Mouse (Mus musculus): Measurements from ENCODE around the gene Pgam5. TPM values are rescaled to one million over a fixed set of nuclear protein-coding genes. Genes with fewer than 3 reads are reported as not detected.

Pgam5 gene
- polyA plus RNA-seq, 1 experiment, result 23.3 TPM

GRCm38 (mm10) chr5:110274147-110274546 lies 4.4 kb upstream of the Pgam5 start:
- H3K4me3 ChIP-seq (ENCODE audit: insufficient read depth, low read depth, low read length), result no peak overlapping the region
- no peak overlapping the region for H3K27ac ChIP-seq (replicated peaks; ENCODE audit: low read depth, low read length)
- no peaks in the 10 kb centered on the region for H3K4me1 ChIP-seq (ENCODE audit: control insufficient read depth, insufficient read depth, insufficient read length, low read length)

- Histone ChIP-seq H3K4me1 (ENCODE audit: control insufficient read depth, insufficient read depth, insufficient read length, low read length) (peaks cover 5% of the 10 kb centered on the region), H3K27ac (replicated peaks; ENCODE audit: low read depth, low read length) (no peak overlapping the region), H3K4me3 (ENCODE audit: insufficient read depth, low read depth, low read length) (no peak overlapping the region)
Measured at GRCm38 (mm10) chr5:110270242-110270641, 529 bp upstream of the Pgam5 start.

- H3K4me1 ChIP-seq (ENCODE audit: control insufficient read depth, insufficient read depth, insufficient read length, low read length), result peaks cover 5% of the 10 kb centered on the region
- no peak overlapping the region for H3K27ac ChIP-seq (replicated peaks; ENCODE audit: low read depth, low read length)
- no peak overlapping the region for H3K4me3 ChIP-seq (ENCODE audit: insufficient read depth, low read depth, low read length)
Measured at GRCm38 (mm10) chr5:110266941-110267340, 2.8 kb downstream of the Pgam5 start.

GRCm38 (mm10) chr5:110244091-110244490 lies 25.6 kb downstream of the Pgam5 start:
- Histone ChIP-seq H3K4me3 (ENCODE audit: insufficient read depth, low read depth, low read length) (no peak overlapping the region), H3K4me1 (ENCODE audit: control insufficient read depth, insufficient read depth, insufficient read length, low read length) (no peaks in the 10 kb centered on the region), H3K27ac (replicated peaks; ENCODE audit: low read depth, low read length) (no peak overlapping the region)

- no peak overlapping the region for H3K27ac ChIP-seq (replicated peaks; ENCODE audit: low read depth, low read length)
- H3K4me1 ChIP-seq (ENCODE audit: control insufficient read depth, insufficient read depth, insufficient read length, low read length), result peaks cover 8% of the 10 kb centered on the region
- H3K4me3 ChIP-seq (ENCODE audit: insufficient read depth, low read depth, low read length), result peak overlapping the region; percentile 17
Measured at GRCm38 (mm10) chr5:110232346-110232745, 37.4 kb downstream of the Pgam5 start.

- Histone ChIP-seq H3K27ac (replicated peaks; ENCODE audit: low read depth, low read length) (no peak overlapping the region), H3K4me3 (ENCODE audit: insufficient read depth, low read depth, low read length) (peak overlapping the region; percentile 89), H3K4me1 (ENCODE audit: control insufficient read depth, insufficient read depth, insufficient read length, low read length) (peaks cover 8% of the 10 kb centered on the region)
Measured at GRCm38 (mm10) chr5:110231638-110232037, 38.1 kb downstream of the Pgam5 start.

GRCm38 (mm10) chr5:110230780-110231461 lies 38.8 kb downstream of the Pgam5 start, which contains the start of gene Ankle2:
TSS of gene Ankle2 (plus strand) at chr5:110231004.
- Histone ChIP-seq H3K4me3 (ENCODE audit: insufficient read depth, low read depth, low read length) (peak within 1 kb of the TSS; percentile 89), H3K27ac (replicated peaks; ENCODE audit: low read depth, low read length) (peak within 1 kb of the TSS; percentile 77), H3K4me1 (ENCODE audit: control insufficient read depth, insufficient read depth, insufficient read length, low read length) (peaks cover 8% of the 10 kb centered on the region)

- H3K4me1 ChIP-seq (ENCODE audit: control insufficient read depth, insufficient read depth, insufficient read length, low read length), result peaks cover 8% of the 10 kb centered on the region
- peak overlapping the region; percentile 89 for H3K4me3 ChIP-seq (ENCODE audit: insufficient read depth, low read depth, low read length)
- peak overlapping the region; percentile 77 for H3K27ac ChIP-seq (replicated peaks; ENCODE audit: low read depth, low read length)
Measured at GRCm38 (mm10) chr5:110230401-110230779, 39.3 kb downstream of the Pgam5 start.

- Histone ChIP-seq H3K27ac (replicated peaks; ENCODE audit: low read depth, low read length) (no peak overlapping the region), H3K4me3 (ENCODE audit: insufficient read depth, low read depth, low read length) (no peak overlapping the region), H3K4me1 (ENCODE audit: control insufficient read depth, insufficient read depth, insufficient read length, low read length) (peaks cover 6% of the 10 kb centered on the region)
Measured at GRCm38 (mm10) chr5:110227336-110227883, 42.3 kb downstream of the Pgam5 start.

GRCm38 (mm10) chr5:110225056-110225455 lies 44.7 kb downstream of the Pgam5 start:
- no peak overlapping the region for H3K27ac ChIP-seq (replicated peaks; ENCODE audit: low read depth, low read length)
- peaks cover under 1% of the 10 kb centered on the region; the same call in 1 of the 2 replicates for H3K4me1 ChIP-seq (ENCODE audit: control insufficient read depth, insufficient read depth, insufficient read length, low read length)
- no peak overlapping the region for H3K4me3 ChIP-seq (ENCODE audit: insufficient read depth, low read depth, low read length)

GRCm38 (mm10) chr5:110222757-110223156 lies 47.0 kb downstream of the Pgam5 start:
- H3K4me1 ChIP-seq (ENCODE audit: control insufficient read depth, insufficient read depth, insufficient read length, low read length), result no peaks in the 10 kb centered on the region
- no peak overlapping the region for H3K4me3 ChIP-seq (ENCODE audit: insufficient read depth, low read depth, low read length)
- no peak overlapping the region for H3K27ac ChIP-seq (replicated peaks; ENCODE audit: low read depth, low read length)

- Histone ChIP-seq H3K27ac (replicated peaks; ENCODE audit: low read depth, low read length) (no peak overlapping the region), H3K4me3 (ENCODE audit: insufficient read depth, low read depth, low read length) (no peak overlapping the region), H3K4me1 (ENCODE audit: control insufficient read depth, insufficient read depth, insufficient read length, low read length) (no peaks in the 10 kb centered on the region)
Measured at GRCm38 (mm10) chr5:110220331-110220730, 49.4 kb downstream of the Pgam5 start.

- H3K27ac ChIP-seq (replicated peaks; ENCODE audit: low read depth, low read length), result no peak overlapping the region
- H3K4me1 ChIP-seq (ENCODE audit: control insufficient read depth, insufficient read depth, insufficient read length, low read length), result no peaks in the 10 kb centered on the region
- H3K4me3 ChIP-seq (ENCODE audit: insufficient read depth, low read depth, low read length), result no peak overlapping the region
Measured at GRCm38 (mm10) chr5:110216780-110217179, 52.9 kb downstream of the Pgam5 start.

- no peak overlapping the region for H3K4me3 ChIP-seq (ENCODE audit: insufficient read depth, low read depth, low read length)
- H3K27ac ChIP-seq (replicated peaks; ENCODE audit: low read depth, low read length), result peak overlapping the region; percentile 35
- peaks cover 5% of the 10 kb centered on the region; the same call in 1 of the 2 replicates for H3K4me1 ChIP-seq (ENCODE audit: control insufficient read depth, insufficient read depth, insufficient read length, low read length)
Measured at GRCm38 (mm10) chr5:110211312-110211711, 58.4 kb downstream of the Pgam5 start.
